Mouse (Mus musculus) heart, postnatal 0 days (tissue): ENCODE measurements at regions not wholly inside any gene's neighbourhood (a gene's known extent, or its start where the extent isn't known, plus 50 kb on each side); places are given as distances from the start of the nearest gene placed in this dataset.
"Not testable (repeated sequence)": the region's sequence is repeated elsewhere in the genome, so short reads cannot be mapped to it uniquely, and the experiment has no call there.

Experiments
- ATAC-seq: fragments of 200-750 bp; cut with Nextera tagmentation; 2 replicates; pipeline ENCODE4 v1.8.0; 2017; ENCODE audit warnings: low read depth, moderate number of reproducible peaks, moderate library complexity; ENCODE audit not compliant: insufficient read depth
- DNase-seq: peaks from one replicate; pipeline ENCODE4 v3.0.0-alpha.2; 2016; ENCODE audit warnings: low spot score
- H3K27ac ChIP-seq: fragments of 300-500 bp; sonication (generic); 2 replicates; pipeline ENCODE4 v1.5.1; 2014; ENCODE audit warnings: low read depth, mild to moderate bottlenecking
- H3K27me3 ChIP-seq: fragments of 300-500 bp; sonication (generic); 2 replicates; pipeline ENCODE4 v1.6.1; 2014; ENCODE audit warnings: low read length, mixed read lengths; ENCODE audit not compliant: control insufficient read depth, insufficient read depth
- H3K36me3 ChIP-seq: fragments of 300-500 bp; sonication (generic); replicated peaks from 2 replicates; pipeline ENCODE4 v1.6.1; 2014; ENCODE audit warnings: low read length, mixed read lengths; ENCODE audit not compliant: control insufficient read depth, insufficient read depth
- H3K4me1 ChIP-seq: fragments of 300-500 bp; sonication (generic); 2 replicates; pipeline ENCODE4 v1.6.1; 2014; ENCODE audit warnings: antibody characterized with exemption; ENCODE audit not compliant: control insufficient read depth, insufficient read depth
- H3K4me2 ChIP-seq: fragments of 300-500 bp; sonication (generic); 2 replicates; pipeline ENCODE4 v1.6.1; 2014; ENCODE audit warnings: low read depth, mild to moderate bottlenecking, low read length, moderate library complexity
- H3K4me3 ChIP-seq: fragments of 300-500 bp; sonication (generic); 2 replicates; pipeline ENCODE4 v1.5.1; 2014; ENCODE audit warnings: low read depth, low read length
- H3K9ac ChIP-seq: fragments of 300-500 bp; sonication (generic); replicated peaks from 2 replicates; pipeline ENCODE4 v1.6.1; 2014; ENCODE audit warnings: low read depth, low read length, mixed read lengths
- H3K9me3 ChIP-seq: fragments of 300-500 bp; sonication (generic); replicated peaks from 2 replicates; pipeline ENCODE4 v1.6.1; 2016; ENCODE audit warnings: low read length; ENCODE audit not compliant: control insufficient read depth
- CTCF ChIP-seq: IDR thresholded peaks from 2 replicates; pipeline ENCODE4 v1.5.1; 2016; ENCODE audit warnings: antibody characterized with exemption, control low read depth, low read depth
- EP300 ChIP-seq: IDR thresholded peaks from 2 replicates; pipeline ENCODE4 v1.6.1; 2016; ENCODE audit warnings: antibody characterized with exemption, low read depth
- WGBS: fragments of 180-500 bp; shearing (Covaris S2); extraction: QIAGEN DNeasy Blood & Tissue Kit; methylation state at CpG from one replicate; pipeline ENCODE4 v1.1.7; 2014; 5-methylcytosine and 5-hydroxymethylcytosine counted together

- 63% methylated on average over 1 of the region's 1 CpGs for WGBS
- H3K4me1 ChIP-seq: no peaks in the 10 kb centered on the region
- no peak for TF ChIP-seq EP300
- no peak for TF ChIP-seq CTCF
- H3K9ac ChIP-seq: no peak overlapping the region
- H3K27me3 ChIP-seq: no peaks in the 10 kb centered on the region
- no peaks in the 10 kb centered on the region for H3K9me3 ChIP-seq
- H3K4me3 ChIP-seq: no peak overlapping the region
- no peak for ATAC-seq
- H3K27ac ChIP-seq: no peak overlapping the region
- no peak overlapping the region for H3K4me2 ChIP-seq
- DNase-seq: no peak
- H3K36me3 ChIP-seq: no peaks in the 10 kb centered on the region
These were observed 806.2 kb downstream of the Rab28 start for GRCm38 (mm10) chr5:40901742-40902141.

- TF ChIP-seq EP300 (no peak), CTCF (no peak)
- H3K9ac ChIP-seq: no peak overlapping the region
- H3K36me3 ChIP-seq: no peaks in the 10 kb centered on the region
- H3K27me3 ChIP-seq: no peaks in the 10 kb centered on the region
- no peaks in the 10 kb centered on the region for H3K9me3 ChIP-seq
- H3K27ac ChIP-seq: no peak overlapping the region
- ATAC-seq (no peak), DNase-seq (no peak)
- H3K4me2 ChIP-seq: no peak overlapping the region
- WGBS: 67% methylated on average over 5 of the region's 5 CpGs
- H3K4me1 ChIP-seq: no peaks in the 10 kb centered on the region
- H3K4me3 ChIP-seq: no peak overlapping the region
These were observed 825.1 kb downstream of the Rab28 start for GRCm38 (mm10) chr5:40882886-40883285.

- TF ChIP-seq CTCF (no peak), EP300 (no peak)
- H3K27me3 ChIP-seq: no peaks in the 10 kb centered on the region
- WGBS: 53% methylated on average over 3 of the region's 3 CpGs
- no peak overlapping the region for H3K4me2 ChIP-seq
- no peak overlapping the region for H3K4me3 ChIP-seq
- no peaks in the 10 kb centered on the region for H3K9me3 ChIP-seq
- no peak overlapping the region for H3K9ac ChIP-seq
- DNase-seq (no peak), ATAC-seq (no peak)
- no peaks in the 10 kb centered on the region for H3K36me3 ChIP-seq
- no peak overlapping the region for H3K27ac ChIP-seq
- no peaks in the 10 kb centered on the region for H3K4me1 ChIP-seq
These were observed 830.2 kb downstream of the Rab28 start for GRCm38 (mm10) chr5:40877756-40878155.

GRCm38 (mm10) chr5:40862349-40862748 lies 845.6 kb downstream of the Rab28 start:
- WGBS: 75% methylated on average over 7 of the region's 7 CpGs
- not testable (repeated sequence) for ATAC-seq, H3K4me1 ChIP-seq

More at GRCm38 (mm10) chr5:40862349-40862748, 845.6 kb downstream of the Rab28 start:
- H3K27me3 ChIP-seq, H3K4me2 ChIP-seq, H3K9ac ChIP-seq, H3K27ac ChIP-seq, H3K36me3 ChIP-seq, H3K9me3 ChIP-seq, H3K4me3 ChIP-seq, DNase-seq: not testable (repeated sequence)
